Mouse (Mus musculus) ZHBTc4 (cell line): Measurements from ENCODE around the gene March4.

Experiments
- DNase-seq: peaks from one replicate; pipeline ENCODE4 v3.0.0-alpha.2; 2011; ENCODE audit warnings: low read depth, low spot score

Gene March4

DNA sequence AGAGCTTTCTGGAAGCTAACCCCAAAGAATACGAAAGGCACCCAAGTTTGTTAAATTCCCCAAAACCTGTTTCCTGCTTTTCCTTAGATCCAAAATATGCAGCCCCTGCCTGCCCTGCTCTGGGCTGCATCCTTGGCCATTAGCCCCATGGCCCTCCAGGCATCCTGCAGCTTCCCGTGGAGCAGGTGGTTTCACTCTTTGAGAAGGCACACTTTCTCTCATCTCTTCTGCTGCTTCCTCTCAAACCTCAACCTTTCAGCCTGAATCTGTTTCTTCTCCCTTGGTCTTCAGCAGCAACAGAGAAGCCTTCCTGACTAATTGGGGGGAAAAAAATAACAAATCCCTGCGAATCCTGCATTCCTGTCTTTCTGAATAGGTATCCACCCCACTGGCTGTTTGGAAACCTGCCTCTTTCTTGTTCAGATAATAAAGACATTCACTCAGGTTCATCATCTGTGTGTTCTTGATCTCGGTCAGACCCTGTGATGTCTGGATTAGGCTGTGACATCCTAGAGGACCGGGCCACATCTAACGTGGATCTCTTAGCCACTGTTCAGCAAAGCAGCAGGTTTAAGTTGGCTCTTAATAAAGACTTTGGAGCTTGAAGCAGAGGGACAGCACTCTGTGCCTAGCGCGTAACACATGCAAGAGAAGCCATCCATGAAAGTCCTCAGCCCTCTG is 6.1 kb downstream of the March4 start:
- DNase-seq = no peak

- DNase-seq = no peak
Observed at GRCm38 (mm10) chr1:72529192-72529591, 7.5 kb downstream of the March4 start.

GRCm38 (mm10) chr1:72523601-72524000 is 13.1 kb downstream of the March4 start:
- no peak for DNase-seq

DNA sequence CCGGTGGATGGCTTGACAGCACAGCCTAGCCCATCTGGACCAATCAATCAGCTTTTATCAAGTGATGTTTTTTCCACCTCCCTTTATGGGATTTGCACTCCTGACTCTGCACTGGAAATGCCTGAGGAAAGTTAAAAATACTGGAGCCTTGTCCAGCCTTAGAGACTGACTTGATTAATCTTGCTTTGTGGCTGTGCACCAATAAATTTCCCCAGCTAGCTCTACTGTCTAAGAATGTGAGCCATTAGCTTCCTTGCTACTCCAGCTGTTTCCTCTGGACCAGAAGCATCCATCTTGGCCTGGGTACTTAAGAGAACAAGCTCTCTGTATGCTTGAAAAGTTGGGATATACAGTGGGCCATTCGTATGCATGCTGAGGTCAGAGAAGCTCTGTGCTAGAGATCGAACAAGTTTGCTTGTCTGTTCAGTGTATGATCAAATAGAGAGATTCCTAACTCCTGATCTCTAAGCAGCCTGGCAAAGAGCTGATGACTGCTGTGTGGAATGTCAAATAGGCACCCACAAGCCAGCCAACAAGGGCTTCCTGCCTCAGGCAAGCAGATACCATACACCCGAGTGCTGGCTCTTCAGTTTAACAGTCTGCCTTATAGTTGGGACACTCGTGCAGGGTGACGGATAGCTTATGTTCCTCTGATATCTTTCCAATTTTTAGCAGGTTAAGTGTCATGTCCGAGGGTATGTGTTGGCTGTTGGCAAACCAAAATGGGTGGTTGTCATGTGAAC is 25.8 kb downstream of the March4 start:
- DNase-seq = no peak

GRCm38 (mm10) chr1:72509551-72509950 is 27.2 kb downstream of the March4 start:
- DNase-seq = no peak

GRCm38 (mm10) chr1:72507670-72508069 is 29.1 kb downstream of the March4 start:
- DNase-seq = no peak

GRCm38 (mm10) chr1:72506202-72506601 is 30.5 kb downstream of the March4 start:
- peak; percentile 10 for DNase-seq

- no peak for DNase-seq
Observed at GRCm38 (mm10) chr1:72497609-72498008, 39.1 kb downstream of the March4 start.

DNA sequence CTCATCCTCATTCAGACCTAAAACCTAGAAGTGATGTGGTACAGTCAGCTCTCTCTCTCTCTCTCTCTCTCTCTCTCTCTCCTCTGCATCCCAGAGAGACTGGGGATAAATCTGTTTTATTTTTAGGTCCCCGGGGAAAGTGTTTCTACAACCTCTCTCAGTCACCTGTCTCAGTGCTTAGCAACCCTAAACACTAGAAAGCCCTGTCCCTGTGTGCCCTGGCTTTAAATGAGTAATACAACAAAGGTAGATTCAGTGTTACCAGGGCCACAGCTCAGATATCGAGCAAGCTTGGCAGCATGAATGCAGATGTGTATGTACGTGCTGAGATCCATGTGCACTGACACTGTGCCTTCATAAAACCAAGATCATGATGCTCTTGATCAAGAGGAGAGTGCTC is 43.3 kb downstream of the March4 start:
- DNase-seq = no peak

DNA sequence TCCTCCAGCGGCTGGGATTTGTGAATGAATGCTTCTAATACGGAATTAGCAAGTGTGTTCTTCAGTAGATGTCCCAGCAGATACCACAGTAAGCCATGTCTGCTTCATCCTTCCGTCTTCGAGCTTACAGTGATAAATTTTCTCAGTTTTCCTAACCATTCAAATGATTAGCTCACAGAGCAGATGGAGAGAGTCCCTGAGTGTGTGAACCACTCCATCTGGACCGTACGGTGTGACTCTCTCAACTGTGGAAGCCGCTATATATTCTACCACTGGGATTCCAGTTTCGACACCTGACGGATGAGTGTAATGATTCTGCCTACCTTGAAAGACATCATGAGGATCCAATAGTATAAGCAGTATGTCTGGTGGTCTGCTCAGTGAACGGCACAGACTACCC is 44.1 kb downstream of the March4 start:
- no peak for DNase-seq

- no peak for DNase-seq
Observed at GRCm38 (mm10) chr1:72491307-72491706, 45.4 kb downstream of the March4 start.

DNA sequence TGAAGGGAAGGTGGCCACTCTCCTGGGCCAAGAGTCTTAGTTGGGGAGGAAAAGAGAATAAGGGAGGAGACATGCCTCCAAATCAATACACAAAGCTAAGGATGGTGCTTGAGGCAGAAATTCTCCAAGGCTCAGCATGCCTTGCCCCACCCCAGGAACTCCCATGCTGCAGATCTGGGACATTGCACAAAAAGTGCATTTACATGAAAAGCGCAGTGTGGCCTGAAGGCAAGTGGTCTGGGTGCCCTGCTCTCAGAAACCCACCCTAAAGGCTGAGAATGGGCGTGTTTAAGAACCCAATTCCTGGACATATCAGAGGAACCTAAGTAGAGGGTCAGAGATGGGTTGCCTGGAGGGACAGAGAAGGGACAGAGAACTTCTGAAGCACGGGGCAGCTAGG is 45.9 kb downstream of the March4 start:
- DNase-seq = peak; percentile 75

GRCm38 (mm10) chr1:72490193-72490592 is 46.5 kb downstream of the March4 start:
- DNase-seq = peak; percentile 64

DNA sequence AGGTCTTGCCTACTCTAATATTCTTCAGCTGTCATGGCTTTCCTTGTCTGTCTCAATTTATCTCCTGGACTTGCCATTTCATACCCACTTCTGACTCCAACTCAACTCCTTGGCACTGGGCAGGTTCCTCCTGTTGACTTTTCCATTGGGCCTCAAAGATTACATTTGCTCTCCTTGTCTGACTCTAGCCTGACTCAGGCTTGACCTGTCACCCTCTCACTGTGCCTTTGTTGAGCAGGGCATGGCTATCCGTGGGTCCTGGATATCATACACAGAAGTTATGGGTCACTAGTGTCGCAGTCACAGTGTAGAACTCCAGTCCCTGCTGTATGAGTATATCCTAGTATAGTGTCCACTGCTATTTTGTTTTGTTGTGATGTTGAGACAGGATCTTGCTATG is 60.1 kb downstream of the March4 start:
- DNase-seq = no peak

DNA sequence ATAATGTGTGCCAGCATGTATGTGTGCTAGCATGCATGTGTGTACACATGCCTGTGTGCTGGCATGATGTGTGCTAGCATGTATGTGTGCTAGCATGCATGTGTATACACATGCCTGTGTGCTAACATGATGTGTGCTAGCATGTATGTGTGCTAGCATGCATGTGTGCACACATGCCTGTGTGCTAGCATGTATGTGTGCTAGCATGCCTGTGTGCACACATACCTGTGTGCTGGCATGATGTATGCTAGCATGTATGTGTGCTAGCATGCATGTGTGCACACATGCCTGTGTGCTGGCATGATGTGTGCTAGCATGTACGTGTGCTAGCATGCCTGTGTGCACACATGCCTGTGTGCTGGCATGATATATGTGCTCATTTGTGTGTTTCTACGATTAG is 67.7 kb downstream of the March4 start:
- no peak for DNase-seq

DNA sequence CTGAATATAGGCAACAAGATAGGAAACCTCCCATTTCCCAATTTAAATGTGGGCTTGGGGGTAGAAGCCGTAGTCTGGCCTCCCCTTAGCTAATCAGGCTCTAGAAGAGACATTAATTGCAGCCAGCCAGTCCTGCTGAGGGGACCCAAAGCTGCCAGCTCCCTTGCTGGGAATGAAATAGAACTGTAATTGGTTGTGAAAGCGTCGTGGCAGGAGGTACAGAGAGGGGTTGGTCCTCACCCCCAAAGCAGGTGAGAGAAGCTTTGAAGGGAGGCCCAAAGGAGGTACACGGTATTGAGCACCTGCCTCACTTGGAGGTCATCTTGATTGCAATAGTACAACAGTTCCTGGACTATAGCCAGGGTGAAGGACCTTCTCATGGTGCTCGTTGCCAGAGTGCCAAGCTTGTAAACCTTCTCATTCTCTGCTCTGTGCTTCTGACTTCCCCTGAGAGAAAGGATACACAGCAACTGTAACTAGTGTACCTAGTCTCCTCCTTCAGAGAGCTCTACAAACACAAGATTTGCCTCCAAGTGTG is 68.2 kb downstream of the March4 start:
- no peak for DNase-seq

GRCm38 (mm10) chr1:72464926-72465583 is 71.7 kb downstream of the March4 start:
- no peak for DNase-seq

GRCm38 (mm10) chr1:72462516-72462915 is 74.2 kb downstream of the March4 start:
- no peak for DNase-seq

- no peak for DNase-seq
Observed at GRCm38 (mm10) chr1:72457652-72458051, 79.1 kb downstream of the March4 start.

DNA sequence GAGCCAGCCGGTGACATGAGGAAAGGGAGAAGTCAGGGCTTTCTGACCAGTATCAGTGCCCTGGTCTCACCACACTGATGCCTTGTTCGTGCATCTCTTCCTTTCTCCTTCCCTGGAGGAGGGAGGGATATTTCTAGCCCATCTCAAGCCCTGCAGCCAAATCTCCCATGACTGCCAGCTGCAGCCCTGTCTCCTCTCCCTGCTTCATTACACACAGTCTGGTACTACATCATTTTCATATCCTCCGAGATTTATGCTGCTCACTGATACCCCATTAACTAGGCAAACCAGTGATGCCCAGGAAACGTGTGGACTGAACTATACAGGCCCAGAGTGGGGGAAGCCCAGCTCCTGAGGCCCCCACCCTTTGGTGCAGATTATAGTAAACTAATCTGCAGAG is 80.8 kb downstream of the March4 start:
- no peak for DNase-seq

DNA sequence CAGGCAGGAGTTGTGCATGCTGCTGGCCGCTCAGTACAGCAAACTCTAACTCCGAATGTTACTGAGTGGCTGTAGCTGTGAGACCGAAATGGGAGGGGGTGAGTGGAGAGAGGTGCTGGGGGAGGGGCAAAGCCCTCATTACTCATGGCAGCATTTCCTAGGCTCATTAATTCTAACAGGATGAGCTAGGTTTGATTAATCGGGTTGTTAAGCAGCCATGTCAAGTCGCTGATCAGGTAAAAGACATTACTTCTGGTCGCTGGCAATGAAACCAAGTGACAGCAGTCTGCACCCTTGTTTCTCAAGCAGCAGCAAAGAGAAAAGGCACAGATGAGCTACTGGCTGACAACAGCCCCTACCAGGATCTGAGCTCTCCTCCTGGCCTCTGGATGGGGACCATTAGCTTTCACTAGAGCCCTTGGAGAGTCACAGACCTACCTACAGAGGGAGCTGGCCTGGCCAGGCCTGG is 82.0 kb downstream of the March4 start:
- DNase-seq = no peak

DNA sequence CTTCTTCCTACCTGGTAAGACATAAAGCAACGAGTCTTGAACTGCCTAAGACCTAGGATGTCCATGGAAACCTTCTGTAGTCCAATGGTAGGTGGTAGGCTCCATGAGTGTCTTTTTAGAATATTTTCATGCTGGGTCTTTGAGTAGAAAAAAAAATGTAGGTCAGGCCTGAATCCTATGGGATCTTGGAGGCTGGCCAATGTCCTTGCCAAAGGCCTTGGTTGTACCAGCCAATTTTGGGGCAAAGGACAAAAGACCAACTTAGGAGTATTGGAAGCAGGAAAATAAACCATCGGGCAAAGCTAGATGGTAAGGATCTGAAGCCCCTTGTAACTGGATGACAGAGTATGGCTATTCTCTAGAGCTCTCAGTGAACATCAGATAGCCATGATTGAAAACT is 83.9 kb downstream of the March4 start:
- DNase-seq = no peak
